Mouse (Mus musculus) cerebellum, adult 8-10 months (tissue): ENCODE data around the gene Olfr1461.

Experiments used
- DNase-seq: peaks from one replicate; pipeline ENCODE4 v3.0.0; 2022

Gene Olfr1461

DNA sequence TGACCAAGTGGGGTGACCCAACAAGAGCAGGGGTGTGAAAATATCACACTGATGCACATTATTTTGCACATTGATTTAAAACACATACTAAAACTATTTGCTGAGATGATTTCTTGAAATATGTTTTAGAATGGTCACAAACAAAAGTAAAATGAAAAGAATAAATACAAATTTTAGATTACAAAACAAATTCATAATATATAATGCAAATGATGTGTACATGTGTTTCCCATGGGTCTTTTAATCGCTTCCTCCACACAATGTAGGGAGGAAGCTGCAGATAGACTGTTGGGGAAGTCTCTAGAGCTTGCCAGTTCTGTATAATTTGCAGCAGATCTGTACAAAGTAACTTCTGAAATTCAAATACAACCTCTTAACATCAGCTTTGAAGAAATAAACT lies at the start of gene Olfr1461:
Gene Olfr1461 (plus strand): TSS at position 301 of the 400 bp plus-strand sequence.
- no peak for DNase-seq

DNA sequence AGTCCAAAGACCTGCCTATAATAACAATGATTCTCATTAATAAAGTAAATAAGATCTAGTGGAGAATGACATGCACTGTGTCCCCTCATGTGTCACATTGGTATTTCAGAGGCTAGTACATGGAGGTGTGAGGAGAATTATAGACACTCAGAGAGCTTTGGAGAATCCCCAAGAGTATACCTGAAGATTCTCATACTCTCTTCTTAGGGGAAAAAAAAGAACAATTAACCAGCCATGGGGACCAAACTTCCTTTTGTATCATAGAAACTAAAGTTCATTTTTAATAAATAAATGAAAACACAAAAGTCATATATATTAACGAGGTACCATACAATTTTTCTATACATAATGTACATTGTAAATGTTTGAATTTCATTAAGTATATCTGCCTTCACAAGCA lies 13.4 kb upstream of the Olfr1461 start, which contains the start of gene Olfr1459:
Gene Olfr1459 (minus strand): TSS at position 101 of the 400 bp plus-strand sequence.
- DNase-seq, result no peak

DNA sequence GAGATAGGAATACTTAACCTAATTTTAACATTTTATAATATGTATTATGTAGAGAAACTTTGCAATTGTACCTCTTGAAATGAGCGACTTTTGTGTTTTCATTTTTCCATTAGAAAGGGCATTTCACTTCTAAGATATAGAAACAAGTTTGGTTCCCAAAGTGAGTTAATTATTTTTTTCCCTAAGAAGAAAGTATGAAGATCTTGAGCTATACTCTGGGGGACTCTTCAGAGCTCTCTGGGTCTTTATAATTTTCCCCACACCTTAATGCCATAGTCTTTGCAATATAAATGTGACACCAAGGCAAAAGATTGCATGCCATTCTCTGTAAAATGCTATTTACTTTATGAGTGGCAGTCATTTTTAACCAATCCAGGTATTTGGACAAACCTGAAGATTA lies 22.6 kb downstream of the Olfr1461 start, which contains the start of gene Olfr1462:
Gene Olfr1462 (plus strand): TSS at position 301 of the 400 bp plus-strand sequence.
- DNase-seq, result no peak
